Mouse (Mus musculus): Measurements from ENCODE around the gene 1190007I07Rik.
"Not testable (repeated sequence)": the region's sequence is repeated elsewhere in the genome, so short reads cannot be mapped to it uniquely, and the experiment has no call there.

1190007I07Rik gene

GRCm38 (mm10) chr10:82623553-82623932 is 515 bp upstream of the 1190007I07Rik start:
- not testable (repeated sequence) for DNase-seq

- DNase-seq: no peak
Observed at GRCm38 (mm10) chr10:82622235-82622634, 793 bp downstream of the 1190007I07Rik start.

GRCm38 (mm10) chr10:82594421-82594820 is 28.6 kb downstream of the 1190007I07Rik start:
- not testable (repeated sequence) for DNase-seq

GRCm38 (mm10) chr10:82589673-82590072 is 33.4 kb downstream of the 1190007I07Rik start:
- peak; percentile 1 for DNase-seq

- DNase-seq: not testable (repeated sequence)
Observed at GRCm38 (mm10) chr10:82571091-82571490, 51.9 kb downstream of the 1190007I07Rik start.
